Mouse (Mus musculus) kidney, postnatal 4 days (tissue): ENCODE data around the gene Gm815.

Experiments used
- DNase-seq, 2 experiments: peaks; one replicate each; pipeline ENCODE4 v3.0.0; 2021; ENCODE audit warnings: mixed read lengths in 2 of 2

Gene Gm815

DNA sequence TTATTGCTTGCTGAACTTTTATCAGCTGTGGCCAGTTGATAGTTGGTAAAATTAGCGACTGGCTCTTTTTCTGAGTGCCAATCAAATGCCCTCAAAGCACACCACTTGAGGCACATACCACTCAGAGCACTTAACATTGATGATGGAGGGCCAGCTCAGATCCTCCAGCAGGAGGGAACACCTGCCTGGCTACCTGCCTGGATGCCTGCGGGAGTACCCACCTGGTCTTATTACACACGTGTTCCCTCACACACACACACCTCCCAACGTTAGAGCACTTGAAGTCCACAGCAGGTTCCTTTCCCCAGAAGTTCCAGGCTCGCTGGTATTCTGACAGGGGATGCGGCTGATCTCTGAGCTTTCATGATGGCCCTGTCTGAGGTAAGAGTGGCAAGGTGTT lies at the start of gene Gm815:
TSS of gene Gm815 (plus strand) at position 266 of the 400 bp plus-strand sequence.
- DNase-seq: no peak

DNA sequence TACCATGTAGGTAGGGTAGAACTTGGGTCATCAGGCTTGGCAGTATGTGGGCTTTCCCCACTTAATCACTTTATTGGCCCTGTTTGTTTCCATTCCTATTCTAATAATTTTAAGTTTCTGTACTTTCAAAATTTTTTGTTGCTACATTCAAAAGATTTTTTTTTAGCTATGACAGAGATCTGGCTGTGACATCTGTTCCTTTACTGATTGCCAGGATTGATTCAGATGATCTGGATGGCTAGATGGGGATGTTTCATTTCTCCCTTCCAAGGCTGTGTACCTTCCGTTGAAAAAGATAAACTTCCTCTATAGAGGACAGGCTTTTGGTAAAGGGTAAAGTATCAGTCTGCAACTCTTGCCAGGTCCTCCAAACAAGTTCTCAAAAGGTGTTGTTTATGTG lies 48.1 kb upstream of the Gm815 start:
- DNase-seq: no peak

DNA sequence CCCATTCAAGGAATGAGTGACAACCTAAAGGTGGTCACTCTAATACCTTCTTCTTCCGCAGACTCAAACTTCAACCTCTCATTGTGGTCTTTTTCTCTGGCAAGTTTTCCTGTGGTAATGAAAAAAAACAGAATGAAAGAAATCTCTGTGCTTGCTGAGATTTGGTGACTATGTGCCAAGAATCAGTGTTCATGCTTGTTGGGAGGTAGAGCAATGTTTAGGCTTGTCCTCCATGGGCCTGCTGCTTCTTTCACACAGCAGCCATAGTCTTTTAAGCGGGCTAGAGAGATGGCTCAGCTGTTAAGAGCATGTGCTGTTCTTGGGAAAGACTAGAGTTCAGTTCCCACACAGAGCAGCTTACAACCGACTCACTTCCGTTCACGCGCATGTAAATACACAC lies 41.8 kb upstream of the Gm815 start:
- no peak for DNase-seq

- DNase-seq: peak in 1 of 2 experiments; percentile 32
Observed at GRCm38 (mm10) chr19:26844813-26845212, 40.9 kb upstream of the Gm815 start.

GRCm38 (mm10) chr19:26845276-26846016 lies 40.2 kb upstream of the Gm815 start:
- DNase-seq: peak; percentile 89 to 92

DNA sequence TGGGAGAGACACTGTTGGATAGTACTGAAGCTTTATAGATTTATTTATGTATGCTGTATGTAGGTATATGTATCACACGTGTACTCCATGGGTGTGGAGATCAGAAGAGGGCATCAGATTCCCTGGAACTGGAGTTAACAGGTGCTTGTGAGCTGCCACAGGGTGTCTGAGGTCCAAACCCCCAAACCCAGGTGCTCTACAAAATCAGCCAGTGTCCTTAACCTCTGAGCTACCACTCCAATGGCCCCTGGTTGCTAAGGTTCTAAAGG lies 39.7 kb upstream of the Gm815 start:
- no peak for DNase-seq

GRCm38 (mm10) chr19:26851017-26851782 lies 34.5 kb upstream of the Gm815 start:
- no peak for DNase-seq

DNA sequence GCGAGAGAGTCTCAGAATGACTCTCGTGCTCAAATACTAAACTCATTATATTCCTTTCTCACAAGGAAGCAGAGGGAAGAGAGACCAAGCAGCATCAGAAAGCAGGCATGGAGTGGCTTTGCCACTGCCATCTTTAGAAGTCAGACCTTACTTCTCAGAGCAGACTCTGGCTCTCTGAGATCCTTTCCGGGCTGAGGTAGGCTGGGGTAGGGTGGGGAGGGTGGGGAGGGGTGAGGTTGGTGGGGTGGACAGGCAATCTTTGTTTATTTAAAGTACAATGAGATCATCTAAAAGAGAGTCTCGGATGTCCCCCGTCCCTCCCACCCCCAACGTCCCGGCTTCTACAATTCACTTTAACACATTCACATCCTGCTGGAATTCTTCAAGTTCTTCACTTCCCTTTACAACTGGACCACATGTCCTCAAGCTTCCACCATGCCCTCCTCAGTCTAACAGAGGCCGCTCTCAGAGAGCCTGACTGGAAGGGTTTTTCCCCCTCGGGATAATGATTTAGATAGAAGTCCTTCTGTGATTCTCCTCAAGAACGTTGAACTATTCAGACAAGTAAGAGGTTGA lies 33.3 kb upstream of the Gm815 start:
- no peak for DNase-seq

- DNase-seq: no peak
Observed at GRCm38 (mm10) chr19:26853701-26854282, 31.9 kb upstream of the Gm815 start.

GRCm38 (mm10) chr19:26854661-26855060 lies 31.0 kb upstream of the Gm815 start:
- no peak for DNase-seq

DNA sequence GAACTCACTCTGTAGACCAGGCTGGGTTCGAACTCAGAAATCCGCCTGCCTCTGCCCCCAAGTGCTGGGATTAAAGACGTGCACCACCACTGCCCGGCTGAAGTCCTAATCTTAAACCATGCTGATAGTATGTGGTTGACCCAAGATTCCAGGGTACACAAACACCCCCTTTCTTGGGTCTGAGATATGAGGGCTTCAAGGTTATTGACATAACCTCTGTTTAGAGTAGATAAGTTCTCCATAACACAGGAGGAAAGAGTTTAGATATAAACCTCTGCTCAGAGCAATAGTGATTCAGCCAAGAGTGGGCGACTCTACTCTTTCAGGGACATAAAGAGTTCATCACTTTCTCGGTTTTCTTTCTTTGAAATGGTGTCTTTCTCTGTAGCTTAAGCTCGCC lies 30.5 kb upstream of the Gm815 start:
- DNase-seq: no peak

DNA sequence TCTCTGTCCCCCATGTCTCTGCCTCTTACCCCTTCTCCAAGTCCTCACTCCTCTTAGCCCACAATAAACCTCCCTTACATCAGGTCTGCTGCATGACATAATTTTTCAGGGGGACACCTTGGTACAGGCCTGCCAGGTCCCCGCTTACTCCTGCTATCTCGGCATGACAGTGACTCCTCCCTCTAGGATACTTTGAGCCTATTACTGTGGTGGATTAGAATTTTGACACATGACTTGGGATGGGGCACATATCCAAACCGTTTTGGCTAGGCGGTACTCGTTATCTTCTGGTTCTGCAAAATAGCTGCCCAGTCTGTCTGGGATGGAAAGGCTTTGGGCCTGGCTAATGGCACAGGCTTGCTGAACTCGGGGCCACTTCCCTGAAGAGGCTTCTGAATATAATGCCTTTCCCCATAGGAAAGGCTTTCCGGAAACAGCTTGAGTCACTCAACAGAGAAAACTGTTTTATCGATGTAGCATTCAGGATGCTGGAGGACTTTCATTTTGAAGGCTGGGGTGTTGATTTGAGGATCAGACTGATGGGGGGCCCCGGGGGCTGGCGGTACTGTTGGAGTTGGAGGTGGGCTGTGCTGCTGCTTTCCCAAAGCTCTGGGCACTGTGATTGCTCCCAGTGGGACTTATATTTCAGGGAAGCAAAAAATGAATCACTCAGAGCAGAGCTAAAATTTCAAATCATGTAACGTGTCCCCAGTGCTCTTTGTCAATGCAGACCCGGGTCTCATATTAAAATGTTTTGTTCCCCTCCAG lies 27.1 kb upstream of the Gm815 start:
- DNase-seq: no peak

DNA sequence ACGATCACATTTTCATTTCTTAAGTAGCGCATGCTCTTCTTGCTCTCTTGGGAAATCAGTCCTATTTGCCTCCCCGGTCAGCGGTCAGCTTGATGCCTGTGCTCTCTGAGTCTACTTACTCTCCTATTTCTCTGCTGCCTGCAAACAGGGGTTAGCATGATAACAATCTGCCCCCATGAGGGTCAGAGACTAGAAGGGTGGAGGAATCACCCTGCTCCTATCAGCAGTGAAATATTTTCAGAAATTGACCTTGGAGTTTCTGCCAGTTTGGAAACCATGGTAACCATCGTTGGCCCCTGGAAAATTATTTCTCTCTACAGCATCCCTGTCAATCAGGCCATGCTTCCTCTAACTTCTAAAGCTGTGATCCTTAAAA lies 26.5 kb upstream of the Gm815 start:
- no peak for DNase-seq

- peak; percentile 26 to 40 for DNase-seq
Observed at GRCm38 (mm10) chr19:26863662-26864061, 22.0 kb upstream of the Gm815 start.

- DNase-seq: no peak
Observed at GRCm38 (mm10) chr19:26864975-26865690, 20.5 kb upstream of the Gm815 start.

DNA sequence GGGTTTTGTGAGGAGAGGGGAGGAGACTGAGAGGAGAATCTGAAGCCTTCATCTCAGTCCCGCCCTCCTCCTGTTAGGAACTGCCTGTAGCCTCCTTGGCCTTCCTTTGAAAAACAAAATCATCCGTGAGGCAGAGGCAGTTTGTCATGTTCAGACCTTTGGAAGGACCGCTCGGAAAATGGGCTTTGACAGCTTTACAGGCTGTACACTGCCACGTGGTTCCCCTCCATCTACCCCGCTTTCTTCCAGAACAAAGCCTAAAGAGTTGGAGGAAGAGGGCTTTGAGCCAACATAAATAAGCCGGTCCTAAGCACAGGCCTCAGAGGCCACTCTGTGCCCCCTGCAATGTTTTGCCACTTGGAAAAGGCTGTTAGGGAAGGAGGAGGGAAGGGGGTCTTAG lies 19.9 kb upstream of the Gm815 start:
- peak; percentile 39 to 58 for DNase-seq

DNA sequence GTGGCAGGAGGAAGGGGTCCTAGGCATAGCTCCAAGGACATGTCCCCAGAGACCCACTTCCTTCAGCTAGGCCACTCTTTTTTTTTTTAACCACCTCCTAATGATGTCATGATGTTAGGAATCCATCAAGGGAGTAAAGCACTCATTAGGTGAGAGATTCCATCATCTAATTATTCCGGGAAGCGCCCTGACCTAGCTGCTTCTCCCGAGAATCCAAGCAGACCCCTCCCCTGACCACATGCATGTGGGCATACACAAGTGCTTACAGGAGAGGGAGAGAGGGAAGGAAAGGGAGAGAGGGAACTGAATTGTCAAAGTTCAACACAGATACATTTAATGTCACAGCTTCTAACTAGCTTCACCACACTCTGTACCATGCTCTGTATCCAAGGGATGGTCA lies 16.1 kb upstream of the Gm815 start:
- DNase-seq: no peak

DNA sequence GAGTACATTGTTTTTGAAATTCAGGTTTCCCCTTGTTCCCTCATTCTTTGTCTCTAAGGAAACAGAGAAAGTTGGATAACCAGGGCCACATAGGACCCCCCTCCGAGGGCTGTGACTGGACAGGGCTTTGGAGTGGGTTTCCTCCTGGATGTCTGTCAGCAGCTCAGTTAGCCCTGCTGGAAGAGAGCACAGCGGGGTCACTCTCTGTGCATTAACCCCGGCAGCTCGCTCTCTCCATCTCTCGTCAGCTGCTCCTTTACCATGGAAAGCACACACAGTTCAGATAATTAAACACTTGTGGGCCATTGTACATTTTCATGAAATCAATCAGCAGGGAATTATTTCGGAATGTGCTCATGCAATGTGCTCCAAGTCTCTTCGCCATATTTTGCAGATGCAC lies 15.4 kb upstream of the Gm815 start:
- no peak for DNase-seq

GRCm38 (mm10) chr19:26871096-26871495 lies 14.6 kb upstream of the Gm815 start:
- no peak for DNase-seq

DNA sequence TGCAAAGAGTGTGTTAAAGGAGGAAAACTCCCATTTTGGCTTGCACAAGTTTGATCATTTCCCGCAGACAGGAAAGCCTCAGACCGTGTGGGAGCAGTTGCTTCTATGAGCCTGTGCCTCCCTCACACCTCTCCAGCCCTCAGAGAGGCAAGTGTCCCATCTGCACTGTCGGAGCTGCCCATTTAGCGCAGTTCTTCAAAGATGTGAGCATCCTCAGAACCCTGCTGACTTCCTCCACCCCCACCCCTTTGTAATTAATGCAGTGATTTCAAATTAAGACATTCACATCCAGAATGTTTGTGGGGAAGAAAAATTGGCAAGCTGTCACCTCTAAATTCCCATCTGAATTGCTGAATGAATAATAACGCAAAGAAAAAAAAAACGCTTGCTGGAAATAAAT lies 12.8 kb upstream of the Gm815 start:
- no peak for DNase-seq

- DNase-seq: no peak
Observed at GRCm38 (mm10) chr19:26875601-26876000, 10.1 kb upstream of the Gm815 start.

DNA sequence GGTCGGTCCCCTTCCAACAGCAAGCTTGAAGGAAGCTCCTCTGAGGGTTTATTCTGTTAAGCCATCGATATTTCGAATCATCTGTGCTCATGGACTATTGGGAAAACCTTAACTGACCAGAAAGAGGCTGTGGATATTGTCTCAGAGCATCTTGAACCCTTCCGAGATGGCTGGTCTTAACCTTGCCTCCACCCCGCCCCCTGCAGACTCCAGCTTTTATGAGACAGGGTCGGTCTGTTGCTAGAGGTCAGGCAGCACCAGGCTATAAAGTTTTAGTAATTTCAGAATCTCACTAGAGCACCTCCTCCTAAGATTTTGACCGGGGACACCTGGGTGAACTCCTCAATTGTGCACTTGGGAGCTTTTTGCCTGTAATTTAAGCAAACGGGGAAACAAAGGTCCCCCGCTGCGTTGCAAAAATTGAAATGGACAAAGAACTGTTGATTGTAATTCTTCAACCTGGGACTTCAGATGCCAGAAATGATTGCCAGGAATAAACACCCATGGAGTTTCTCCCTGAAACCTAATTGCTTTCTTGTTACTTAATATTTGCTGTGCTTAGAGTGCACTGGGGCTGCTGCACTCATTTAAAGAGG lies 8.4 kb upstream of the Gm815 start:
- peak in 1 of 2 experiments; percentile 59 for DNase-seq
